Mouse (Mus musculus): Measurements from ENCODE around the gene Serpinb12. TPM values are rescaled to one million over a fixed set of nuclear protein-coding genes. Genes with fewer than 3 reads are reported as not detected.

The Serpinb12 gene
- total and polyA plus RNA-seq, 3 experiments: not detected

GRCm38 (mm10) chr1:107006316-107006715, 72.1 kb downstream of the Serpinb12 start:
- Histone ChIP-seq H3K4me2 (ENCODE audit: insufficient read depth, low read depth, poor library complexity, severe bottlenecking) (no peak overlapping the region), H3K9me3 (replicated peaks; ENCODE audit: low read length) (no peaks in the 10 kb centered on the region), H3K4me3 (replicated peaks in 1 of 3; ENCODE audit: low read depth in 2 of 3, low read length in 2 of 3, poor library complexity in 1 of 3) (no peak overlapping the region), H3K9ac (ENCODE audit: insufficient read depth, low read depth) (no peak overlapping the region), H3K79me2 (replicated peaks; ENCODE audit: control insufficient read depth, extremely low read depth, insufficient read depth, poor library complexity, severe bottlenecking) (no peaks in the 10 kb centered on the region), H3K4me1 (ENCODE audit: control insufficient read depth in 1 of 2, insufficient read depth in 2 of 2) (no peaks in the 10 kb centered on the region), H3K27me3 (replicated peaks) (peaks cover 5% of the 10 kb centered on the region), H3K36me3 (replicated peaks in 1 of 2; ENCODE audit: control insufficient read depth in 1 of 2, insufficient read depth in 1 of 2, low read length in 1 of 2) (no peaks in the 10 kb centered on the region), H3K27ac (ENCODE audit: insufficient read depth, low read depth) (no peak overlapping the region)
- dilution Hi-C loops (cut with MboI; ENCODE audit: extremely low pct_ligation_motif_present, extremely low pct_unique_long_range_greater_than_20kb, low sequenced_read_pairs): no loop called here
- DNase-seq (ENCODE audit: extremely low read depth): no peak
- TF ChIP-seq POLR2A (IDR thresholded peaks at IDR 0.05; ENCODE audit: low read depth, low read length) (no peak), JUND (conservative IDR thresholded peaks at IDR 0.05; ENCODE audit: low read depth, low read length) (no peak), TBP (conservative IDR thresholded peaks at IDR 0.05; ENCODE audit: low read depth, low read length) (no peak), SMC3 (IDR thresholded peaks at IDR 0.05; ENCODE audit: low read depth, low read length) (no peak), PAX5 (IDR thresholded peaks at IDR 0.05; ENCODE audit: low read length) (no peak), HCFC1 (IDR thresholded peaks at IDR 0.05; ENCODE audit: low read depth, low read length) (no peak), CTCF (conservative IDR thresholded peaks at IDR 0.05 in 1 of 2, IDR thresholded peaks at IDR 0.05 in 1 of 2; ENCODE audit: low read depth in 2 of 2, low read length in 2 of 2) (no peak), ELF1 (IDR thresholded peaks at IDR 0.05; ENCODE audit: low read depth, low read length) (no peak), USF1 (IDR thresholded peaks at IDR 0.05; ENCODE audit: low read depth, low read length) (no peak), TCF12 (IDR thresholded peaks at IDR 0.05; ENCODE audit: low read depth, low read length) (no peak), MXI1 (IDR thresholded peaks at IDR 0.05; ENCODE audit: low read depth, low read length) (no peak)
- in situ Hi-C loops (cut with MboI; ENCODE audit: low pct_ligation_motif_present, low pct_unique_long_range_greater_than_20kb, low sequenced_read_pairs): no loop called here

Other genes with a start within 250 kb of the Serpinb12 start
- gene Bcl2, start 220.2 kb upstream of the Serpinb12 start, total RNA-seq (2012; rRNA removed): 7.6 and 13.6 TPM in 2 replicates
- gene Bcl2, start 220.2 kb upstream of the Serpinb12 start, total RNA-seq (2014; rRNA removed): 8.7 and 9.6 TPM in 2 replicates
- 4.5 and 4.7 TPM in 2 replicates for gene Bcl2, start 220.2 kb upstream of the Serpinb12 start, polyA plus RNA-seq (2012; ENCODE audit: insufficient read length, low read depth)
- 4.7 and 6.4 TPM in 2 replicates for gene Kdsr, start 174.7 kb upstream of the Serpinb12 start, total RNA-seq (2012; rRNA removed)
- 3.3 and 3.8 TPM in 2 replicates for gene Kdsr, start 174.7 kb upstream of the Serpinb12 start, total RNA-seq (2014; rRNA removed)
- 6.3 and 8.5 TPM in 2 replicates for gene Kdsr, start 174.7 kb upstream of the Serpinb12 start, polyA plus RNA-seq (2012; ENCODE audit: insufficient read length, low read depth)
- gene Vps4b, start 137.7 kb upstream of the Serpinb12 start, total RNA-seq (2012; rRNA removed): 42.0 and 48.5 TPM in 2 replicates
- 51.4 and 56.3 TPM in 2 replicates for gene Vps4b, start 137.7 kb upstream of the Serpinb12 start, total RNA-seq (2014; rRNA removed)
- 92.0 and 101 TPM in 2 replicates for gene Vps4b, start 137.7 kb upstream of the Serpinb12 start, polyA plus RNA-seq (2012; ENCODE audit: insufficient read length, low read depth)
- gene Serpinb5, start 73.3 kb upstream of the Serpinb12 start, total RNA-seq (2012; rRNA removed): not detected in 2 replicates
- gene Serpinb5, start 73.3 kb upstream of the Serpinb12 start, total RNA-seq (2014; rRNA removed): not detected in 2 replicates
- gene Serpinb5, start 73.3 kb upstream of the Serpinb12 start, polyA plus RNA-seq (2012; ENCODE audit: insufficient read length, low read depth): not detected in 2 replicates
- gene Serpinb13, start 46.5 kb downstream of the Serpinb12 start, total RNA-seq (2012; rRNA removed): not detected in 2 replicates
- gene Serpinb13, start 46.5 kb downstream of the Serpinb12 start, total RNA-seq (2014; rRNA removed): not detected in 2 replicates
- gene Serpinb13, start 46.5 kb downstream of the Serpinb12 start, polyA plus RNA-seq (2012; ENCODE audit: insufficient read length, low read depth): not detected in 2 replicates
- gene Serpinb3a, start 117.9 kb downstream of the Serpinb12 start, total RNA-seq (2012; rRNA removed): not detected in 2 replicates
- gene Serpinb3a, start 117.9 kb downstream of the Serpinb12 start, total RNA-seq (2014; rRNA removed): not detected in 2 replicates
- gene Serpinb3a, start 117.9 kb downstream of the Serpinb12 start, polyA plus RNA-seq (2012; ENCODE audit: insufficient read length, low read depth): not detected in 2 replicates
- not detected in 2 replicates for gene Serpinb3d, start 149.1 kb downstream of the Serpinb12 start, total RNA-seq (2012; rRNA removed)
- gene Serpinb3d, start 149.1 kb downstream of the Serpinb12 start, total RNA-seq (2014; rRNA removed): not detected in 2 replicates
- gene Serpinb3d, start 149.1 kb downstream of the Serpinb12 start, polyA plus RNA-seq (2012; ENCODE audit: insufficient read length, low read depth): not detected in 2 replicates